Mouse (Mus musculus) spleen, postnatal 4 days (tissue): Measurements from ENCODE around the gene Opa1.

Experiments used
- DNase-seq, 2 experiments: peaks; one replicate each; pipeline ENCODE4 v3.0.0; 2022; ENCODE audit warnings: low spot score in 2 of 2

Gene Opa1

DNA sequence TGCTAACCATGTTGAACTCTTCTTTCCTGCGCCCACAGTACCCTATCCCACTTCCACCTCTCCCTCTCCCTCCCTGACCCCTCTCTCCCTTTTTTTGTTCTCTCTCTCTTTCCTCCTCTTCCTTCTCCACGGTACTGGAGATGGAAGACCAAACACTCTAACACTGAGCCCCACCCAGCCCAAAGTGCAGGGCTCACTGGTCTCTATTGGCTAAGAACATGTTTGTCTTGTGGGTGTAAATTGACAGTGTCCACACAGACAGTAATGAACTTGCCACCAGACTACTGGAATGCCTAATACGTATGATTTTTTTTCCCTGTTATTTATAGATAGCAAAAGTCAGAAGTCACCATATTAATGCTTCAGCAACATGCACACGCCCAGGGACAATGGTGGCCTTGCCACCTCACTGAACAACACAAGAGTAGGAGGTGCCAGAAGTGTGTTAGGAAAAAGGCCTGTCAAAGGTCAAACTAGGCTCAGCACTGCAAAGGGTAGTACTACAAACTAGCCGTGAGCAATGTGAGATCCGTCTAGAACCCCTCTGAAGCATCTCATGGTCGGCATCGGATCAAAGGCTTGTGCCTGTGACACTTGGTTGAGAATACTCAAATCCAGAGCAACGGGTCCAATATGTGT lies 77.2 kb downstream of the Opa1 start:
- no peak for DNase-seq

DNA sequence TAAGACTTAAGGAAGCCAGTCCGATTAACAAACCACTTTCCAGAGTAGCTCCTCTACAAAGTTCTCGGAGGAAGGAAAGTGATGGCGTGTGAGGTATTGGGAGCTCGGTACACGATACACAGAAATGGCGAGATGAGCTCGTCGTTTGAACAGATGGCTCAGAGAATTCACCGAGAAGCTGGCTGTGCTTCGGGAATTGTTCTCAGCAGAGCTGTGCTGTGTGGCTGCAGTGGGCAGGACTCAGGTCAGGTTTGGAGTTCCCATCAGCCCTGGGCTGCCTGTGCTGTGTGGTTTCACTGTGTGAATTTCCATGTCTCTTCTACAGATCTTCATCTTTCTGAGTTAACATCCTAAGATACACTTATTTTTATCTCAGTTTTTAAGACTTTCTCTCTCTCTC lies 77.8 kb downstream of the Opa1 start:
- no peak for DNase-seq

DNA sequence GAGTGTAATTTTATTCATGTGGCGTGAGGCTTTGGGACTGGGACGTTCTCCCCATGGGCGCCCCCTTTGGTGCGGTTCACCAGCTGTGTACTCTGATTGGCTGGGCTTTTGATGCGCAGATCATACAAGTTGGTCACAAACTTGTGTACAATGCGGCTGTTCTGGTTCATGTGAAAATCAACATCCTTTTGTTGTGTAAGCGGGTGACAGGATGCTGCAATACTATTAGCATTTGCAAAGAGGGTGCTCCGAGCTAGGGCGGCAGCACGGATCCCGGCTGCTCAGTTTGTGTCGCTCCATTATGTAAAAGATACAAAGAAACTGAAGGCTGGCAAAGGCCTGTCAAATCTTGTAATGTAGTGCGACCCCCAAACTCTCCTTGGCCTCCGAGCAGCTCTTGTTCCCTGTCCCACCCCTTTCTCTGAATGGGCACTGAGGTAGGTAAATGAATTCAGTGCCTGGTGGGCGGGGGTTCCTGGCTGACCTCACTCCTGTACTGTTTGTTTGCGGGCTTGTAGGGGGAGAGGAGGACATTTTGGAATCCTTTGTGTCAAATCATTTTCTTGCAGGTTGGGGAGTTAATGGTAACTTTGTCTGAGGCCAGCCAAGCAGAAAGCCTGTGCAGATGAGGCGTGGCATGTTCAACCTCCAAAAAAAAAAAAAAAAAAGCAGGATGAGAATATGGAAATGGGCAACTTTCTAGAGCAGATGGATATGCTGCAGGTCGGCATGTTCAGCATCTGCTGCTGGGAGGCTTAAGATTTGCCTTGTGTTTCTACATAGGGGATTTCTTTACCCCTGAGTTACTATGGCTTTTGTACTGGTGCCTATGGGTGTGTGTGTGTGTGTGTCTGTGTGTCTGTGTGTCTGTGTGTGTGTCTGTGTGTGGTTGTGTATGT lies 78.8 kb downstream of the Opa1 start:
- DNase-seq, result no peak

DNA sequence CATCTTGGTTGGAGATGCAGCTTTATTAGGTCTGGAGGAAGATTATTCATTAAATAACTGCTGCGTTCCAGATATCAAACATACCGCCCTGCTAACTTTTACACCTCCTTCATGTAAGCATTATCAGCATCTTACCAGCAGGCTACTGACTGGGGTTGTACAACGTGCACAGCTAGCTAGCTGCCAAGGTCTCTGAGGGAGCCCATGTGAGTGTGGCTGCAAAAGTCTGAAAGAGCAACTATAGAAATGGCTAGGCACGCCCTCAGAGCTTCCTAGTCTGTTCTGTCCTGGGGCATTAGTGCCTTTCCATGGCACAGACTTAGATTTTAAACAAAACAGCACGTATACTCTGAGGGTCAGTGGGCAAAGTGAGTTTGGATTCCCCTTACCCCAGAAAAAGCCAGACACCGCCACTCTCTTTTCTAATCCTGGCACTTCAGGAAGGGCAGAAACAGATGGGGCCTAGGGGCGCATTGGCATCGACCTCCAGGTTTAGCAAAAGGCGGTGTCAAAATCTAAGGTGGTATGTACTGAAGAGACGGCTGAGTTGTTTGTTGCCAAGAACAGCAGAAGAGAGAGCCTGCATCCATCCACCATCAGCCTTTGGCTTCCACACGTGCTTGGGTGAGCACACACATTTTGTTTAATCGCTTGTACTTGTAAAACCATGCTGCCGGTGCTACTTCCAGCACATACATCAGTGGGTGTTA lies 80.1 kb downstream of the Opa1 start:
- DNase-seq, result no peak

DNA sequence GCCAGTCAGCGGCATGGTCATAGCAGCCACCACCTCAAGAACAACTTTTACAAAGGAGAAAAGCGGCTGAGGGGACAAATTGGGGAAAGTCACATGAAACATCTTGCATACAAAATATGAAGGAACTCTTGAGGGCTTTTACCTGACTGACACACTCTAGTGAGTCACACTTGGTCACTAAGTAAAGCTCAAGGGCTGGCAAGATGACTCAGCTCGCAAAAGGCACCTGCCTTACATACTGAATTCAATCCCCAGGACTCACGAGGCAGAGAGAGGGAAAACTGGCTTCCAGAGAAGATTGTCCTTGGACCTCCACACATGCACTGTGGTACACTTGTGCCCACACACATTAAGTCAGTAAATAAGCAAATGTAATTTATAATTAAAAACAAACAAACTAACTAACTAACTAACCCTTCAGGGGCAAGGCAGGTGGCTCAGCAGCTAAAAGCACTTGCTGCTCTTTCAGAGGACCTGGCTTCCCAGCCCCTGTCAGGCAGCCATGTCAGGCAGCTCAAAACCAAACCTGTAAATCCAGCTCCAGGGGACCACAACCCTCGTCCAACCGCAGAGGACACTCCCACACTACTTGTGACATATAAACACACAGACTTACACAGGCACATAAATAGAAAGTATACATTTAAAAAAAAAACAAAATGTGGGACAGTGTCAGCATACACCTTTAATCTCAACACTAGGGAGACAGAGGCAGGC lies 84.1 kb downstream of the Opa1 start:
- DNase-seq, result no peak

DNA sequence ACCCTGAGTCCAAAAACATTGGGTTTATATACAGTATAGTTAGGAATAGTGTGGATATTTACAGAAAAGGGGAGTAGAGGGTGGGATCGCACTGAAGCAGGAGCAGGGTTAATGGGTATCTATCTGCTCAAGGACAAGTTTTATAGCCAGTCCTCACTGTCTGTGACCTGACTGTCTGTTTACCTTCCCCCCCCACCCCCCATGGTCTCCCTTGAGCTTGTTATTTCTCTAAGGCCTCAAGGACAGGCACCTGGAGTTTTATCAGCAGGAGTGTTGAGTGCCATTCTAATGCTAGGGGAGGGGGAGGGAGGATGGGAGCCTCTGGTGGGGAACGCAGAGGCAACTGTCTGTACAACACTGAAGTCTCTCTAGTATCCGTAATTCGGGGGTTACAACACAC lies 85.3 kb downstream of the Opa1 start:
- no peak for DNase-seq

DNA sequence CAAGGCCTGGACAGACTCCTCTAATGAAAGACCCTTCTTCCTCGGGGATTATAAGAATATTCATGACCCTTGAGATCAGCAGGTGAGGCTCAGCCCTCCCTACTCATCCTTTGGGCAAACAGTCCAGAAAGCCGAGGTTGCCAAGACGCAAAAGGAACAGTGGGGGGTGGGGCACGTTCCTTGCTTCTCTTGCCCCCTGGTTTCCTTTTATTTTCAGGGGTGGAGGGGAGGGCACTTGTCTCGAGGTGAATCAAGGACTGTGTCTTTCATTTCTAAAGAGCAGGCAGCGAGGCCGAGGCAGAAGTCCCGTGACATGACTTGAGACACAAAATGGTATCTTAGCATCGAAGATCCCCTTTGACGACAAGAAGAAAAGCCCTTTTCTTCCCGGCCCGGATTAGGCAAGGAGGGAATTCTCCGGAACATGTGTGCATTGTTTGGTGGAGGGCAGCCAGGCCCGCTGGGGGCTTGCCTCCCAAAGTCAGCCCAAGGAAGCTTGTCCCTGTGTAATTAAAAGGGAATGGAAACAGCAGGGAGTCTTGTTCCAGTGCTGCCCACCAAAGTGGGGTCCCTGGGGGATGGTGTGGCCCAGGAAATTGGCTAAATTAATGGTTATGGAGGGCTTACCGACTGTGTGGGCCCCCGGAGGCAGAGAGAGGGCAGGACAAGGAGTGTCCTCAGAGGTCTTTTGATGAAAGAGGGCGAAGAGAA lies 88.0 kb downstream of the Opa1 start:
- DNase-seq, result no peak

DNA sequence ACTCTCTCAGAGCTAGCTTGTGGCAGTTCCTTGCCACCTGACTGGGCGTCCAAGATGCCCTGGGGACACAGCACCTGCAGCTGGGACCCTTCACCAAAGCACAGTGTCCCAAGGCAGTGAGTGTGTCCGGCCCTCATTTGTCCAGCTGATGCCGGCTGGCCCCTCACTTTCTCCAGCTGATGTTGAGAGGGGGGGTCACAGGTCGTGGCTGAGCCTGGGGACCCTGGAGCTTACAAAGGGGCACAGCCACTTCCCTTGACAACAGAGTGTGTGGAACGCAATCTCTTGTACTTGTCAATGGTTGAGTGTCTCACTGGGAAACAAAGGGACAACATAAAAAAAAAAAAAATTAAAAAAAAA lies 88.5 kb downstream of the Opa1 start:
- no peak for DNase-seq

DNA sequence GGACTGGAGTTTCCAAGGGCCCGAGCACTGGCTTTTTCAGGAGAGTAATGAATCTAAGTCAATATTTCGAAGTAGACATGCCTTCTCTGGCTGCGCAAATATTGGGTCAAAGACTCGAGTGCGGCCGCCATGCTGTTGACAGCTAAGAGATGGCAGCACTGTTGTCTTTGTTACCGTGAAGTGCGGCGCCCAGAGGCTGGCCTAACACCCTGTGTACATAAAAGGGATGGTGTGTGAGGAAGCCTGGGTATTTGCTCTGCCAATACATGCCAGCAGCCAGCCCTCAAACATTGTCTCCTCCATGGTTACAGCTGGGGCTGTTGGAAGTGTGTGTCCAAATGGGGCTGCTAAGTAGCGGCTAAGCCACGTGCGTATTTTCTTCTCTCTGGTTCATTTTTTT lies 89.3 kb downstream of the Opa1 start:
- no peak for DNase-seq

DNA sequence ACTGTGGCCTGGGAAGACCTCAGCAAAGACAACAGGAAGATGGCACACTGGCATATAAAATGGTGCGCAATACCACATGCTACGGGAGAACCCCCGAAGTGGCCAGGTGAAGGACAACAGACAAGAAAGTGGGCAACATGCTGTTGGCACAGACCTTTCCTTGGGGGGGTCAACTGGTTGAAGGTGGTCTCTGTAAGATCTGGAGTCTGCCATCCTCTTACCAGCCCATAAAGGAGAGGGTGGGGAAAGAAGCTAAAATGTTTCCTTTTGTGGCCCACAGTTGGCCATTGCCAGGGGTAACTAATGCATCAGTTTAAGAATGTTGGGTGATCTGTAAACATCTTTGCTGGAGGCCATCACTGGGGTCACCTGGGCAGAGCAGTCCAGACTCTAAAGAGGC lies 91.7 kb downstream of the Opa1 start:
- no peak for DNase-seq

DNA sequence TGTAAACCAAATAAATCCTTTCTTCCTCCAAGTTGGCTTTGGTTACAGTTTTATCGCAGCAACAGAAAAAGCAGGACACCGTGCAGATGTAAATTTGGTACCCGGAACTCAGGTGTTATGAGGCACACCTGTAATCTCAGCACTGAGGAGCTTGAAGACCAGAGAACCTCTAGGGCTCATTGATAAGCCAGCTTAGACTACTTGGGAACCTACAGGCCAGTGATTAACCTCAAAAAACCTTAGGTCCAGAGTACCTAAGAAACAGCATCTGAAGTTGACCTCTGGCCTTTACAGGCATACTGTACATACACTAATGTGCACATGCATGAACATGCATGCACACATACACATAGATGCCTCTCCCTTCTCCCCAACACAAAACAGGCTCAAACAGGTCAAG lies 94.1 kb downstream of the Opa1 start:
- no peak for DNase-seq

DNA sequence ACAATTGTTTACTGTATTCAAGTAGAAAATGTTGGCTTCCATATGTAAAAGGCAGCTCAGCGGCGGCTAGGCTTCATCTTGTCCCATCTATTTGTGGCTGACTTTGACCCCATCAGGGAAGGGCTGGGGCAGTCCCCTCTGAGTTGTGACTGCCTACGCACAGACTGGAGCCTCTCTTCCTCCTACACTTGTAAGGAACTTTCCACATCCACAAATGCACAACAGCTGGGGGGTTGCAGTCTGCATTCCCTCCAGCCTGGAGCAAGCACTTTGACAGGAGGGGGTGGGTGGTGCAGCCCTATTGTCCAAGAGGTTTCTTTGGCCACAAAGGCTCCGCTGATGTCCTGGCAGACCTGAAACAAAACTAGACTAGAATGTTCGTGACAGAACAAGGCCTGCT lies 100.5 kb downstream of the Opa1 start:
- no peak for DNase-seq

DNA sequence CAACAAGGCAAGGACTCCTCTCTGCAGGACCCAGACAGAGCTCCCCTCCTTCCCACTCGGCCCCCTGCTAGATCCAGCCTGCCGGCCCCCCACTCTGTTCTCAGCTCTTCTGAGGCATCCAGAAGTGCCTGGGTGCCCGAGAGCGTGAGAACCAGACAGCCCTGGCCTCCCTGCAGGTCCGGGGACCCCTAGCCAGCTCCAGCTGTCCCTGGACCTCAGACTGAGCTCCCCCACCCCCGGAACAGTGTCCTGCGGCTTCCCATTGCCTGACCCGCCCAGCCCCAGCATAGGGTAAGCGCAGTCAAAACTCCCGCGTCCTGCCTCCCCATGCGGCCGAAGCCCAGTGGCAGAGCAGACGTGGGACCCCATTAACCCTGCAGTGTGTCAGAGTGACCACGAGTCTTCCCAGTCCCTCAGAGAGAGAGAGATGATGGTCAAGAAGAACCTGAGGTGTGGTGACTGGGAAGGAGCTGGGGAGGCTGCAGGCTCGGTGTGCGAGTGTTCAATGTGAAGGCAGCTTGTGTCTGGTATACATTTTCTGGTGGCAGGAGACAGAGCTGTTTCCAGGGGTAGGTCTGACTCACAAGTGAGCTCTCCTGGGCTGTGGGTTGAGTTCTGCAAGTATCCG lies 101.5 kb downstream of the Opa1 start:
- no peak for DNase-seq

DNA sequence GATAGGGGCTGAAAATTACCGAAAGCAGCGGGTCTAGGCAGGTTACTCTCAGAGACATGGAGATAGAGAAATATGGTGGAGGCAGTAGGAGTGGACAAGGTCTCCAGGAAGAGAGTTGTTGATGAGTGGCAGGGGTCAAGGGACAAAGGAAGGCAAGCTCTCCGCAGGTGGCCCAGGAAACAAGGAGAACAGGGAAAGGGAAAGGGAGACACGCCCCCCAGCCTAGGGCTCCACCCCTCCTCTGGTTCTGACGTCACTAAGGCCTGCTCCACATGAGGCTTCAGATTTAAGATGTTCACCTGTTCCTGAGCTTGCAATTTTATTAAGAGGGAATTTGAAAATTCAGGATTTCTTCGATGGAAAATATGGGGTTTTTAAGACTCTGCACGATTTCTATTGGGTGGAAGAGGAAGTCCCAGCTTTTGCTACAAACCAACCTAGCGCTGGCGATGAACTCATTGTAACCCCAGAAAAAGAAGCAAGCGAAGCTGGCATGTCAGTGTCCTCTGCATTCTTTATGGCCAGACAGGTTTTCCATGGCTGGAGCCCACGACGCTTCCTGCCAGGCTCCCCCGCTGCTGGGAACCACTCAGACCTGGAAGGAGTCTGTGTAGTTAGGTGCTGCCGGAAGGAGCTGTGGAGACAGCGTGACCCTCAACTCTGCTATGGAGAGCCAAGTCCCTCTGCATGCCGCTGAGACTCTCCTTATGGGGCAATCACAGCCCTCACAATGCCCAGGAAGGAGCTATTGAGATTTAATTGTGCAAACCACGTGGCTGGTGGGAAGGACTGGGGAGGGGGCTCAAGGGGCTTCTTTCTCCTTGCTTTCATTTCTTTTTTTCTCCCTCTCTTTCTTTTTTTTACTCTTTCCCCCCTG lies 103.7 kb downstream of the Opa1 start:
- DNase-seq, result no peak

DNA sequence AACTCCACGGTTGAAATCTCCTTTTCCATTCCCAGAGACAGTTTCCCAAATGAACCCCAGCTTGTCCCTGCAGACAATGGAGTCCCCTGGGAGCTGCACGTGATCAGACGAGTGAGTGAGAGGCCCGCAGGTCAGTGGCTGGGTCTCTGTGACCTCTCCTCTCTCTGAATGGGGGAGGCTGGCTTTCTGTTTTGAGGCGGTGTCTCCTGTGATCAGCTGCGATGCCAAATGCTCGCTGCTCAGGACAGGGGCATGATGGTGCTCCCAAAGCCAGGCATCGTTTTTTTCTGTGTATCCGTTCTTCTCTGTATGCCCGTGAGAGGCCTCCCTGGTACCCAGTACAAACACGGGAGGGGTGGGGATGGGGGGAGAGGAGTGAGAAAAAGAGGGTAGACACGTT lies 104.4 kb downstream of the Opa1 start:
- no peak for DNase-seq

DNA sequence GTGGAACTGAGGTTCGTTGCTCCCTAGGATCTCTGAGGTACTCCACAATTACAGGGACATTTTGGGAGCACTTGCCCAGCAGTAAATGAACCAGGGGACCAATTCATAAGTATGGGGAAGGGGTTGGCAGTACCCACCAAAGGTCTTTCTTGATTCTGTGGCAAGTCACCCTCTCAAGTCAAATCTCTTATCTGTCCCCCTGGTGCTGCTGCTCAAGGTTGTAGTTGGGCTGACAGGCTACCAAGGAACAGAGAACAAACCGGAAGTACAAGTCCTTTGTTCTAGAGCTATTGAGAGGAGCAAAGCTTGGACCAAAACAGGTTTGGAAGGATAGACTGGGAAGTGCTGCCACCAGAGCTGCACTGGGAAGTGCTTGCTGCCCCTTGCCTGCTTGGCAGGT lies 105.0 kb downstream of the Opa1 start:
- DNase-seq, result no peak

DNA sequence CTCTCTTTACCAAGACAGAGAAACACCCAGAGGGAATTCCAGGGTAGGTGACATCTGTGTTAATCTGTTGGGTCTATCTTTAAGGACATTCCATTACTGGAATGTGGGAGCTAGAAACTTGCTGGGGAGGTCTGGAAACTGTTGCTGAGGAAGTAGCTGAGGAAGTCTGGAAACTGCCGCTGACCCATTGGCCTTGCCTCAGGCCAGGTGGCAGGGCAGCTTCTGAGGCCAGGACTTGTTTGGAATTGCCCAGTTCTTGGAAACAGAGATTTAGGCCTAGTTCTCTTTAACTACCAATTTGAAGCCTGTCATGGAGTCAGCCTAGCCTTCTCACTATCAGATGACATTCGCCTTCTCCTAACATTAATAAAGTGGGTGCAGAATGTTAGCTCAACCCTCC lies 105.5 kb downstream of the Opa1 start:
- no peak for DNase-seq

DNA sequence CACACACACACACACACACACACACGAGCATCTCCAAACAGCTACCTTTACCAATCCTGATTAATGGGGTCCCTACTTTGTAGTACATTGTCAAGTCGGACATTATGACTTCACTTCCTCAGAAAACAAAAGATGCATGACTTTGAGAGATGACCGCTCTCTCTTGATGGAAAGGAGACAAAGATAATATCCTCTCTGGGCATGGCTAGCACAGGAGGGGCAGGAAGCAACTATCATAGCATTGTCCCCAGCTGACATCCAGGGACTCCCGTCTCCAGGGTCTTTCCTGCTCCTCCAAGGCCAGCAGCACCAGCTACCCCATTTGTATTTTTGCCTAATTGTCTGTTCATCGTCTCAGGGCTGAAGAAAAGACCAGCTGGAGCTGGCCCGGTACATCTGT lies 107.0 kb downstream of the Opa1 start:
- DNase-seq, result no peak

DNA sequence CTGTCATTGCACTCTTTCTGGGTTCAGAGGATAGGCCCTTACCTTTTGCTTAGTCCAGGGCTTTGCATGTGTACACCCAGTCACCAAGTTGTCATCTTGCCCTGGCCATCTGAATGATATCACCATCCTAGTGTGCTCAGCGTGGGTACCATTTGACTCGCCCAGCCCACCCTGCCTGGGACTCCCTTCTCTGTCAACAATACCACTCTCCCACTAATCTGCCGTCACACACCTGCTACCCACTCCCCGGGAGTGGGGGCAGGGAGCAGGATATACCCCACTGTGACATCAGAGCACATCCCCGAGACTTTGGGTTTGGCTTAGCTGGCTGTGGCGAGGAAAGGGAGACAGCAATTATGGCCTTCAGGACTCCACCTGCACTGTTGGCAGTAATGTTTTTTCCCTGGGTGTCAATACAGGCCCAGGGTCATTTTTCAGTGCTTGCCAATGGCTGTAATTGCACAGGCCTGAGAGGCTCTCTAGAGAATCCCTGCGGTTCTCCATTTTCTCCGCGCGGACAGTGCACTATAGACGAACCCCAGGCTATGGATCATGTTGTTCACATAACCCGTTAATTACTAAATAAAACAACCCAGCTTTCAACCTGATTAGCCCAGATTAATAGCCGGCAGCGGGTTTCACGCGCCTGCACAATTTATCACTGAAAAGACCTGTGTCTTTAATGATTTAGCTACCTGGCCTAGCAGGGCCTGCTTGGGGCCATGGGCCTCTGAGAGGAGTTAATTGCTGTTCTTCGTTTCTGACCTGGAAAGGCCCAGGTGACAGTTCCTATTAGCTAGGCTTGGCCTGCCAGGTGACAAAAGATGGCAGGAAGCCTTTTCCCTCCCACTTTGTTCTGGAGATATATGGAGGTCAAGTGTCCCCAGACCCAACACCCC lies 109.1 kb downstream of the Opa1 start:
- DNase-seq, result no peak
